Mouse (Mus musculus) heart, embryonic 14.5 days (tissue): ENCODE results near the gene Isy1. TPM values are rescaled to one million over a fixed set of nuclear protein-coding genes. Genes with fewer than 3 reads are reported as not detected.

Experiments used
- ATAC-seq: fragments of 200-750 bp; cut with Nextera tagmentation; 2 replicates; pipeline ENCODE4 v1.8.0; 2017; ENCODE audit warnings: low read depth, moderate TSS enrichment; ENCODE audit not compliant: insufficient number of reproducible peaks, insufficient read depth, low FRiP score
- H3K27ac ChIP-seq, 2 experiments: fragments of 200-500 bp in 1 of 2; fragments of 300-500 bp in 1 of 2; sonication (generic) in 1 of 2; replicated peaks in 1 of 2; 2 replicates each; pipeline ENCODE4 v1.5.1; 2012 to 2014; ENCODE audit warnings: low read depth in 2 of 2, low read length in 2 of 2, control low read depth in 1 of 2, mild to moderate bottlenecking in 1 of 2, mixed read lengths in 1 of 2; ENCODE audit not compliant: control insufficient read depth in 1 of 2, insufficient read depth in 1 of 2
- H3K27me3 ChIP-seq: fragments of 300-500 bp; sonication (generic); 2 replicates; pipeline ENCODE4 v1.6.1; 2014; ENCODE audit warnings: mild to moderate bottlenecking, low read length, control low read depth; ENCODE audit not compliant: control insufficient read depth, insufficient read depth
- H3K36me3 ChIP-seq: fragments of 300-500 bp; sonication (generic); 2 replicates; pipeline ENCODE4 v1.6.1; 2014; ENCODE audit warnings: mild to moderate bottlenecking, control low read depth, low read length, mixed read lengths; ENCODE audit not compliant: control insufficient read depth, insufficient read depth
- H3K4me1 ChIP-seq, 2 experiments: fragments of 200-500 bp in 1 of 2; fragments of 300-500 bp in 1 of 2; sonication (generic) in 1 of 2; 2 replicates each; pipeline ENCODE4 v1.6.1; 2012 to 2014; ENCODE audit warnings: low read length in 2 of 2, control low read depth in 1 of 2, mixed read lengths in 1 of 2; ENCODE audit not compliant: control insufficient read depth in 2 of 2, insufficient read depth in 2 of 2
- H3K4me2 ChIP-seq: fragments of 300-500 bp; sonication (generic); 2 replicates; pipeline ENCODE4 v1.6.1; 2014; ENCODE audit warnings: mild to moderate bottlenecking, low read length
- H3K4me3 ChIP-seq, 2 experiments: fragments of 200-500 bp in 1 of 2; fragments of 300-500 bp in 1 of 2; sonication (generic) in 1 of 2; 2 replicates each; pipeline ENCODE4 v1.5.1; 2012 to 2014; ENCODE audit warnings: low read length in 2 of 2, mild to moderate bottlenecking in 2 of 2, control low read depth in 1 of 2, low read depth in 1 of 2, moderate library complexity in 1 of 2; ENCODE audit not compliant: control insufficient read depth in 1 of 2, insufficient read depth in 1 of 2
- H3K9ac ChIP-seq: fragments of 300-500 bp; sonication (generic); 2 replicates; pipeline ENCODE4 v1.6.1; 2014; ENCODE audit warnings: mild to moderate bottlenecking, low read length
- H3K9me3 ChIP-seq: fragments of 300-500 bp; sonication (generic); 2 replicates; pipeline ENCODE4 v1.6.1; 2016; ENCODE audit warnings: low read length, control low read depth; ENCODE audit not compliant: control insufficient read depth
- WGBS: fragments of 180-500 bp; shearing (Covaris S2); extraction: QIAGEN DNeasy Blood & Tissue Kit; methylation state at CpG from one replicate; pipeline ENCODE4 v1.1.7; 2014; 5-methylcytosine and 5-hydroxymethylcytosine counted together
- polyA plus RNA-seq: library from polyadenylated mRNA; unstranded; fragments of >200 nt; fragmentation: Nextera tagmentation; extraction: Ambion mirVana; gene quantifications from 2 replicates; pipeline ENCODE4 v1.2.1, GENCODE M21; 2014

The Isy1 gene
- polyA plus RNA-seq, 1 experiment from 2014 or later: 16.5 TPM

DNA sequence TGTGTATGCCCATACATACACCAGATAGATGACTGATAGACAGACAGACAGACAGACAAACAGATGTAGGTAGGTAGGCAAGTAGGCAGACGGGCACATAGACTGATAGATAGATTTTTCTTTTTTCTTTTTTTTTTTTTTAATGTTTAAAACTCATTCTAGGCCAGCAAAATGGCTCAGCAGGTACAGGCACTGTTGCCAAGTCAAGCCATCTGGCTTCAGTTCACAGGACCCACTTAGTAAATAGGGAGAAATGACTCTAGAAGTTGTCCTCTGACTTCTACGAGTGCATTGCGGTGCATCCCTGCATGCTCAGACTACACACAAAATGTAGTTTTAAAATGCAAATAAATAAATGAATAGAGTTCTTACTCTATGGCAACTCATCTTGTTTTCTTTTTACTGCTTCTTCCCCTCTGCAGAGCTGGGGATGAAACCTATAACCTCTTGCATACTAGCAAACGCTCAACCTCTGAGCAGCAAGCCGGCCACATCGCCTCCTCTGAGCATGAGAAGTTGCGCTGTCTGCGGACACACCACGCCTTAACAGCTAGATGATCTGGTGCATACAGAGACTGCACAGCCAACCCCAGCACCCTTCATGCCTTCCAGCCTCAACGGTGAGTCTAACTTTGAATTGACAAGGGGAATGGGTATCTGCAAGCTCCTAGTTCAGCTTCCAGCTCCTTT is 44.6 kb downstream of the Isy1 start:
- Histone ChIP-seq H3K9ac (no peak overlapping the region), H3K27ac (no peak overlapping the region), H3K36me3 (peaks cover 12% of the 10 kb centered on the region), H3K4me2 (no peak overlapping the region), H3K27me3 (no peaks in the 10 kb centered on the region), H3K4me1 (peaks cover 16 to 17% of the 10 kb centered on the region in 2 experiments), H3K4me3 (no peak overlapping the region), H3K9me3 (no peaks in the 10 kb centered on the region)
- WGBS: 90% methylated on average over 10 of the region's 10 CpGs
- ATAC-seq: no peak

DNA sequence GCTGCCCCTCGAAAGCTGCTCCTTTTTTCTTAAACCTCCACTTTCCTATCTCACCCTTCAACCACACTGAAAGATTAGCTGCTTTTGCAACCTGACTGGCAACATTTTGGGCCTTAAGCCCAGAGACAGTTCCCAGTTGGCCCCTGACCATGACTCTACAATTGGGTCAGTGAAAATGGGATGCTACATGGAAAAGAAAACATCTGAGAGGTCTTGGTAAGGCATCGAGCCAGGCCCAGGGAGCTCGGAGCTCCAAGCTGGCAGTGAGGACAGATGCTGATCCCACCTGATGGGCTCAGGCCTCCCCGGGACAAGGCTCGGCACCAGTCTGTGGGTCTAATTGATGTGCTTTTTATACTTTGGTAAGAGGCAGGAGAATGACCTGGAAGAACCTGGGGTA is 46.8 kb downstream of the Isy1 start:
- Histone ChIP-seq H3K4me3 (no peak overlapping the region), H3K4me1 (peaks cover 19 to 26% of the 10 kb centered on the region in 2 experiments), H3K27me3 (no peaks in the 10 kb centered on the region), H3K9me3 (no peaks in the 10 kb centered on the region), H3K36me3 (peaks cover 12% of the 10 kb centered on the region), H3K4me2 (no peak overlapping the region), H3K9ac (no peak overlapping the region), H3K27ac (no peak overlapping the region)
- WGBS: 91% methylated on average over 5 of the region's 5 CpGs
- no peak for ATAC-seq

DNA sequence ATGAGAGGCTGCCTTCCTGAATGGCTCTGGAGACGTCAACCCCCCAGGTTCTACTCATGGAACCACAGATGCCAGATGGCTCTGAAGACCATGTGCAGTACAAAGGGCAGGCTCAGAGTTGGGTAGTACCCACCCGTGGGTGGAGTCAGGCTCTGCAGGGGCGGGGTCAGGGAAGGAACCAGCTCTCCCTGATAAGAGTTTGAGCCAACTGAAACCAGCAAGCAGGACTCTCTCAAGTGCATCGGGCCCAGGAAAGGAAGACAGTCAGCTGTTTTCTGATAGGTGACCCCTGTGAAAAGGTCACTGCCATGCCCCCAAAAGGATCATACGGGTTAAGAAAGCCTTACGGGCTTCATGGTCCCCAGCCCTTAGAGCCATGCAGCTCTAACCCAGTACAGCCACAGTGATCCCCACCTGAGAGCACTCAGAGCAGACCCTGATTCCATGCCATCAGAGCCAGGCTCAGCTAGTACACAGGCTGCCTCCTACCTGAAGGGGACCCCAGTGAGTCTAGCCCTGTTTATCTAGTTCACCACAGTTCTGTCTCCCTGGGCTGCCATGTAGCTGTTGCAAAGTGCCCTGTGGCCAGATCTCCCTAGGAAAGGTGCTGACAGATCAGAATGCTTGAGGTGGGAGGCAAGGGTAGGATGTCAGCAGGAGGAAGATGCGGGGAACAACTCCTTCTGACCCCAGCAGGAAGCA is 47.7 kb downstream of the Isy1 start:
- Histone ChIP-seq H3K9ac (no peak overlapping the region), H3K4me1 (peaks cover 19 to 26% of the 10 kb centered on the region in 2 experiments), H3K4me3 (no peak overlapping the region), H3K9me3 (no peaks in the 10 kb centered on the region), H3K27me3 (no peaks in the 10 kb centered on the region), H3K36me3 (peaks cover 12% of the 10 kb centered on the region), H3K27ac (no peak overlapping the region), H3K4me2 (no peak overlapping the region)
- WGBS: 43% methylated on average over 7 of the region's 7 CpGs
- no peak for ATAC-seq

DNA sequence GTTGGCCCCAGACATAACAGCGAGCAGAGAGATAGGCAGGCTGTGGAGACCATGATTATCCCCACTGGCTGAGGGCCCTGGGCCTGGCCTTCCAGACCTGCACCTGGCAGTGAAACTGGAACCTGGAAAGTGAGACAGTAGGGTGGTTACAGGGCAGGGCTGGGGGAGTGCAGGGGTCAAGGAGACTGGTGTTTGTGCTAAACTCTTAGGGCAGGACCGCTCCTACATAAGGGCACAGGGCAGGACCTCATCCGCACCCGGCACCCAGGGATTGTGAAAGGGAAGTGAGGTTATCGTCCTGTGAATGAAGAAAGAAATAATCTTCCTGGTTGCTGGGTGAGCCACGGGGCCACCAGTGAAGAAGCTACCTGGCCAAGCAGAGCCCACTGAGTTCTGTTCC is 48.8 kb downstream of the Isy1 start:
- 89% methylated on average over 6 of the region's 6 CpGs for WGBS
- Histone ChIP-seq H3K4me3 (no peak overlapping the region), H3K27me3 (no peaks in the 10 kb centered on the region), H3K4me1 (peaks cover 19 to 26% of the 10 kb centered on the region in 2 experiments), H3K9ac (peak overlapping the region; percentile 52; the same call in 1 of the 2 replicates), H3K36me3 (peaks cover 12% of the 10 kb centered on the region), H3K4me2 (no peak overlapping the region), H3K27ac (peak overlapping the region in 1 of 2 experiments; percentile 62; a peak in 2 of 4 replicates), H3K9me3 (no peaks in the 10 kb centered on the region)
- no peak for ATAC-seq

DNA sequence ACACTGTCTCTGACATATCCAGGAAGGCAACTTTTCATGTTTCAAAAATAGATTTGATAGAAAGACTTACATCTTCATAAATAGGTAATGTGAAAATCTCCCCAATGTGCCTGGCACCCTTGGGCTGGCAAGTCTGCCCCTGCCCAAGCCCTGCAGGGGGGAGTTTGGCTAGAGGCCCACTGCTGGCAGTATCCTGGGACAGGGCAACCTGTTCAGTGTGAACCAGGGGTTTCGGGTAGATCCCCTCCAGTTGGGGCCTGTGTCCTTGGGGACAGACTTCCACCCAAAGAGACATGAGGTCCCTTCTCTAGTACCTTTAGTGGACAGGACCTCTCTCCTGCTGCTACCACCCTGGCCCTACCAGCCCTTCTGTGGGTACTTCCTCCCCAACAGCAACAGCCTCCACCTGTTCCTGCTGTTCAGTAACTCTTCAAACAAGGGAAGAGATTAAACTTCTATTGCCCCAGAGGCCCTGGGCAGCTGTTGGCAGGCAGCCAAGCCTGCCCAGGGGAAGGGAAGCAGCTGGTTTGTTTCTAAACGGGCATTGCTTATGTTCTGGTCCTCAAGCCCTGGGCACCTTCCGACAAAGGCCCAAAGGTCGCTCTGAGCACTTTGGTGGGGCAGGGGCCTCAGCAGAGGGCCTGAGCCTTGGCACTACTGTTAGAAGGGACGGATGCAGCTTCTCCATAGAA is 49.6 kb downstream of the Isy1 start:
- WGBS: 24% methylated on average over 5 of the region's 5 CpGs
- peak overlapping the region; percentile 22 to 62; a peak in 3 of 4 replicates for H3K27ac ChIP-seq
- no peak overlapping the region for H3K4me3 ChIP-seq
- peaks cover 12% of the 10 kb centered on the region for H3K36me3 ChIP-seq
- ATAC-seq: 0 out of 2 replicates have a peak, but pooled peaks have one; percentile 12
- no peak overlapping the region for H3K4me2 ChIP-seq
- H3K27me3 ChIP-seq: no peaks in the 10 kb centered on the region
- H3K4me1 ChIP-seq: peaks cover 18 to 26% of the 10 kb centered on the region in 2 experiments
- peak overlapping the region; percentile 52; the same call in 1 of the 2 replicates for H3K9ac ChIP-seq
- no peaks in the 10 kb centered on the region for H3K9me3 ChIP-seq

DNA sequence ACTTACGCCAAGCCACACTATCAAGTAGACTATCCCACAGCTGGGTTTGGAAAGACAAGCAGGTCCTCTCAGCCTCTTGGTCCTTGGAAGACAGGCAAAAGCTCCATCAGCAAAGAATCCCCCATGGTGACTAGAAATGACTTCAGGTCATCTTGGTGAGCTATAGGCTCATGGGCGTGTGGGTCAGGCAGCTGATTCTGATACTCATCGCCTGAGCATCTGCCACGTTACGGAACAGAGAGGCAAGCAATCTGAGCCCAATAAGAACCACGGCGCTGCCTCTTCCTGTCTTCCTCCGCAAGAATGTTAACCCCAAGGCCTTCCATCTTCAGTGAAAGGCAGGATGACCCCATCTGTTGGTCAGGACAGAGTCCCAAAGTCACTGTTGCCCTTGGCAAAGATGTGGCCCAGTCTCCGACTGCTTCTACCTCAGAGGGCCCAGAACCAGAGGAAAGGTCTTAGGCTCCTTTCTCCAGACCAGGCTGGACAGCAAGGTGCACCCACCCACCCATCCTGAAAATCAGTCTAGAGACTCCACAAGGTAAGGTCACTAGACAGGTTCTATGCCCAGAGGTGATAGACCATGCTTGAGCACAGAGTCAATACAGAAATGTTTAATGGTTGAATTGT is 50.2 kb downstream of the Isy1 start:
- no peak overlapping the region for H3K4me3 ChIP-seq
- WGBS: 89% methylated on average over 9 of the region's 9 CpGs
- H3K27me3 ChIP-seq: no peaks in the 10 kb centered on the region
- H3K4me2 ChIP-seq: no peak overlapping the region
- no peak overlapping the region for H3K9ac ChIP-seq
- peak overlapping the region in 1 of 2 experiments; percentile 62; a peak in 1 of 4 replicates for H3K27ac ChIP-seq
- H3K4me1 ChIP-seq: peaks cover 18 to 26% of the 10 kb centered on the region in 2 experiments
- H3K9me3 ChIP-seq: no peaks in the 10 kb centered on the region
- H3K36me3 ChIP-seq: peaks cover 12% of the 10 kb centered on the region
- no peak for ATAC-seq
